Mouse (Mus musculus): ENCODE results near the gene Ppib.

GRCm38 (mm10) chr9:66105168-66105567, 45.1 kb downstream of the Ppib start:
- no peak for TF ChIP-seq CTCF (IDR thresholded peaks at IDR 0.05; ENCODE audit: borderline replicate concordance, control insufficient read depth, extremely low read depth, insufficient read depth, low read length, poor library complexity)
- no peak for TF ChIP-seq POLR2A (IDR thresholded peaks at IDR 0.05; ENCODE audit: control insufficient read depth, extremely low read depth, insufficient read depth, low read length, poor library complexity)

Data from thymus, adult 2 months (tissue).